Mouse (Mus musculus): ENCODE data around the gene Zfp639.

The Zfp639 gene

GRCm38 (mm10) chr3:32509496-32510374 lies at the start of gene Zfp639:
Gene Zfp639, plus strand, starts transcription at chr3:32510259.
- DNase-seq (ENCODE audit: low spot score in 2 of 2): no peak

- no peak for DNase-seq (ENCODE audit: low spot score in 2 of 2)
Observed at GRCm38 (mm10) chr3:32467321-32467720, 42.7 kb upstream of the Zfp639 start.

- DNase-seq (ENCODE audit: low spot score in 2 of 2): no peak
Observed at GRCm38 (mm10) chr3:32468411-32468810, 41.6 kb upstream of the Zfp639 start.

- DNase-seq (ENCODE audit: low spot score in 2 of 2): no peak
Observed at GRCm38 (mm10) chr3:32470449-32470848, 39.6 kb upstream of the Zfp639 start.

- no peak for DNase-seq (ENCODE audit: low spot score in 2 of 2)
Observed at GRCm38 (mm10) chr3:32471098-32471497, 39.0 kb upstream of the Zfp639 start.

GRCm38 (mm10) chr3:32472191-32472900 lies 37.7 kb upstream of the Zfp639 start:
- DNase-seq (ENCODE audit: low spot score in 2 of 2): peak in 1 of 2 experiments; percentile 53

- DNase-seq (ENCODE audit: low spot score in 2 of 2): peak in 1 of 2 experiments; percentile 26
Observed at GRCm38 (mm10) chr3:32473184-32473583, 36.9 kb upstream of the Zfp639 start.

- DNase-seq (ENCODE audit: low spot score in 2 of 2): no peak
Observed at GRCm38 (mm10) chr3:32479961-32480360, 30.1 kb upstream of the Zfp639 start.

- DNase-seq (ENCODE audit: low spot score in 2 of 2): no peak
Observed at GRCm38 (mm10) chr3:32483035-32483434, 27.0 kb upstream of the Zfp639 start.

- no peak for DNase-seq (ENCODE audit: low spot score in 2 of 2)
Observed at GRCm38 (mm10) chr3:32486543-32486942, 23.5 kb upstream of the Zfp639 start.

GRCm38 (mm10) chr3:32488172-32488571 lies 21.9 kb upstream of the Zfp639 start:
- DNase-seq (ENCODE audit: low spot score in 2 of 2): no peak

GRCm38 (mm10) chr3:32490076-32490927 lies 19.8 kb upstream of the Zfp639 start:
- DNase-seq (ENCODE audit: low spot score in 2 of 2): no peak

DNA sequence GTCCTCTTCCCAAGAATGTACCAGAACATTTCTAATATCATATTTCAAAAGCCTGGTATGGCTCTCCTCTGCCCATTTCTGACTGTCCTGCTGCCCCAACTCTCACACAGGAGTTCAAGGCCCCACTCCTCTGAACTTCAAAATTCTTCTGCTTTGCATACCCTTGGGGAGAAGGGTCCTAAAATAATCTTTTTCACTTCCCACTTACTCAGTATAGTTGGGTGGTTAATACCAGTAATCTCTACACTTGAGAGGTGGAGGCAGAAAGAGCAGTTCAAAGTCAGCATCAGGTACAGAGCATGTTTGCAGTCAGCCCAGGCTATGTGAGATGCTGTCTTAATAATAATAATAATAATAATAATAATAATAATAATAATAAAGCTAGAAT lies 19.1 kb upstream of the Zfp639 start:
- no peak for DNase-seq (ENCODE audit: low spot score in 2 of 2)

- no peak for DNase-seq (ENCODE audit: low spot score in 2 of 2)
Observed at GRCm38 (mm10) chr3:32492097-32493090, 17.7 kb upstream of the Zfp639 start, which contains the start of gene Kcnmb3. Gene Kcnmb3, minus strand, starts transcription at chr3:32492231.

DNA sequence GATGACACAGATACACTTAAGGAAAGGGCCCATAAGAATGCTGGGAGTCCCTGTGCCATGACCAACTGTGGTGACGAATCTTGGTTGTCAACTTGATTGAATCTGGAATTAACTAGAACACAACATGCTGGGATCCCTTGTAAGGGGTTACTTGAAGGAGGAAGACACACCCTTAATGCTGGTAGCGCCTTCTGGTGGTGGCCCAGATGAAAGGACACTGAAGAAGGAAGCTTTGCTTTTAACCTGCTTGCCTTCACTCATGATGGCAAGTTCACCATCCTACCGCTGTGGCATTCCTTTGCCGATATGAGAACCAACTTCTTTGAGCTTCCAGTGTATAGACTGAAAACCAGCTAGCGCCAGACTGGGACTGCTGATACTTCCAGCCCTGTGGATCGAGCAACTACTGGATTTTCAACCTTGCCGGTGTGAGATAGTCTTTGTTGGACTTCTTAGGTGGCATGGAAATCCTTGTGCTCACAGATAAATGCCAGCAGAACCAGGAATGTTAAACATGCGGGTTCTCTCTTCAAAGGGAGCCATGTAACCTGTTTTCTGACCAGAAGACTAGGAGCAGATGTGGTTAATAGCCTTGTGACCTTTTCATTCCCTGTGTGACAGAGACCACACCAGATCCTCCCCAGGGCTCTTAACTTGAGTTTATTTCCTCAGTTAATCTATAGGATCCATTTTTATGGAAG lies 15.5 kb upstream of the Zfp639 start:
- DNase-seq (ENCODE audit: low spot score in 2 of 2): no peak

DNA sequence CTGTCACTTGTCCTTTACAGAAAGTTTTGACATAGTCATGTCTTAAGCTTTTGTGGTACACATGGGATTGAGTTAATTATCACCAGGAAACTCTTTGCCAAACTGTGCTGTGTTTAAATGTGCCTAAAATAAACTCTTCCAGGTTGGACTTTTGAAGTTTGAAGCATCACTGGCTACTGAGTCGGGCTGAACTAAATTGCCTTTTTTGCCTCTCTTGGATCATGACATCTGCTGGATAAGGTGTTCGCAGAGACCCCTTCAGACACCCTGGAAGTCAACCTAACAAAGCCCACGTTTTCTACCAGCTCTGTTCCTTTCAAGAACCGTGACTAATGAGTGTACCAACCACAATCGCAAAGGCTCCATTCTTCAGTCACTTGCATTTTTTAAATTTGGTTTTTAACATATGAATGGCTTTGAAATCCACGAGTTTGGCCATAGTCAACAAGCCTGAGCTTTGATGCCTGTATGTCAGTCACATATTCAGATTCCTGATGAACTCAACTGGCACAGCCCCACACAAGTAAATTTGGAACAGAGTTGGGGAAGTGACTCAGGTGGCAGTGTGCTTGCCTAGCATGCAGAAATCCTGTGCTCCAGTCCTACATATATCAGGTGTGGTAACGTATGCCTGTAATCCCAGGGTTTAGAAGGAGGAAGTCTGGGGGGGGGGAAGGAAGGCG lies 14.8 kb upstream of the Zfp639 start:
- DNase-seq (ENCODE audit: low spot score in 2 of 2): no peak

DNA sequence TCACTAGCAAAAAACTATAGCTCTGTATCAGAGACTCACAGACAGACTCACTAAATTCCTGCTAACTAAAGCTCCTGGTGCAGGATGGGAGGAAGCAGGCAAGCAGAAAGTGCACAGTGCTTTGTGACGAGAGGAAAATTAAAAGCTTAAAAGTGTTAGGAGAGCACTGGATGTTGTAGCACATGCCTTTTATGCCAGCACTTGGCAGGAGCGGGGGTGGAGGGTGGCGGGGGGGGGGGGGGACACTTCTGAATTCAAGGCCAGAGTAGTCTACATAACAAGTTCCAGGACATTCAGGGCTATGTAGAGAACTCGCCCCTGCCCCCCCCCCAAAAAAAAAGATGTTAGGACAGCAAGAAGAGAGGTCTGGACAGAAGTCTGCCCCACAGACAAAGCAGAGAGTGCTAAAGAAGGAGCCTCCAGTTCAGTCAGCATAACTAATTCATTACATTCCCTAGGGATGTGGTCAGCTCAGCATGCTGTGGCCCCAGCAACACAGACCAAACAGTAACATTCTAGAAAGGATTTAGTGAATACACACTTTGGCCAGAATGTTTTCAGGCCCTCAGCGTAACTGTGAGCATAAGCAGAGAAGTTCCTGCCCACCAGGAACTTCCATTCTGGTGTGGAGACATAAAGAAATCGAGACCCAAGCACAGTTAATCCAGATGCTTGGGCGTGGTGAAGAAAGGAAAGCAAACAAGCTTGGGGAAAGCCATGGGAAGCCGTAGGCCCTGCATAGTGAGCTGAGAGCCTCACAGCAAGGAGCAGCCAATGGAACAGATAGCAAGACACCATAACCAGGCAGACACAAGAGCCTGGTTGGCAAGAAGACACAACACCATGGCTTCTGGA lies 14.0 kb upstream of the Zfp639 start:
- no peak for DNase-seq (ENCODE audit: low spot score in 2 of 2)

DNA sequence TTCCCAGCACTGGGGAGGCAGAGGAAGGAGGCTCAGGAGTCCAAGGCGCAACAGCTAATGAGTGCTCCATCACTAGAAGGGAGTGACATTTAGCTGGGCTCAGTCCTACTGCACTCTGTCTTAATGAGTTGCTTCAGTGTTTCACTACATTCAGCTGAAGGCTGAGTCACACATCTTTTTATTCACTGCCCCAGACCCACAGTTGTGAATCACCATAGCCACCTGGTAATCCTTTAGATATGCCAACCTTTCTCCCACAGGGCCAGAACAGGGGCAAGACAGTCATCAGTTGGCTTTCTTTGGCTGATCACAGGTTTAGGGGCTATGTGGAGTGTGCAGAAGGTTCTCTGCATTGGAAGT lies 13.4 kb upstream of the Zfp639 start:
- DNase-seq (ENCODE audit: low spot score in 2 of 2): no peak

DNA sequence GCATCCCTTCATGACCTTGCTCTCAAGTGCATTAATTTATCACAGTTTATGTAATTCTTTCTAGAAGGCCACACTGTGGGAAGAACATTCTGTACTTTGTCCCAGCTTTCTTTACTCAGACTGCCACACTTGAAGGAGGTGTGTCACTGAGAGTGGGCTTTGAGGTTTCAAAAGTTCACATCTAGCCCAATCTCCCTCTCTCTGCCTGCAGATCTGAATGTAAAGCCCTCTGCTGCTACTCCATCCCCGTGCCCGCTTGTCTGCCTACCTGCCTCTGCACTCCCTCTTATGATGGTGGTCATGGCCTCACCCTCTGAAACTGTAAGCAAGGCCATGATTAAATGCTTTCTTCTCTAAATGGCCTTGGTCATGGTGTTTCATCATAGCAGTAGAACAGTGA lies 9.7 kb upstream of the Zfp639 start:
- peak in 1 of 2 experiments; percentile 22 for DNase-seq (ENCODE audit: low spot score in 2 of 2)

All from urinary bladder, postnatal 4 days (tissue).